ENCODE assay signal across 20 mouse cellular contexts in the genomic region with DNA sequence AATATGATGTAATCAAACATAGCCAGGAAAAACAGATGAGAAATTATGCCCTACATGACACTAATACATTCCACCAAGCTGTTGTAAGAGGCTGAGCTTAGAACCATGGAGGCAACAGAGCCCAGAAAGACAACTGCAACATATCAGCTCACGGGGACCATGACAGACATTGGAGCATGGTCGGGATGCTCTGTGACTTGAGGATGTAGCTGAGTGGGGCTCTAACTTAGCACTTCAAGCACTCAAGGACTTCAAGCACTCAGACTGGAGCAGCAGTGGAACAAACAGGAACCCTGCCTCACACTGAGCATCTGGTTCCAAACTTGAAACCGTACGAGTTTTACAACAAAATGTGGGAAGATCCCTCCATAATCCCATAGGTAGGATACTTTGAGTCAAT. TPM values are rescaled to one million over a fixed set of nuclear protein-coding genes. Genes with fewer than 3 reads are reported as not detected.
DNase-seq lines count a peak whose midpoint lies in the region; ATAC-seq lines count a peak whose summit lies in the region.
"Had no signal": no experiment of that assay in that cellular context is flagged by ENCODE, and none has a peak within 500 bp of the region (broad histone marks: within the 10 kb centered on the region; RNA-seq: fewer than 3 reads in every experiment).

No protein-coding gene starts in this region.

- 89% methylated on average over 4 of the region's 4 CpGs for WGBS in liver, embryonic 11.5 days
- 89% methylated on average over 4 of the region's 4 CpGs for WGBS in liver, embryonic 15.5 days (ENCODE audit: insufficient replicate concordance)
- 94% methylated on average over 4 of the region's 4 CpGs for WGBS in hindbrain, embryonic 12.5 days
- WGBS in forebrain, embryonic 16.5 days, result 86% methylated on average over 4 of the region's 4 CpGs

- H3K36me3 ChIP-seq in liver, embryonic 11.5 days (ENCODE audit: control insufficient read depth, insufficient read depth, low read length), result no peaks in the 10 kb centered on the region
- H3K36me3 ChIP-seq in liver, embryonic 15.5 days (replicated peaks), result no peaks in the 10 kb centered on the region
- H3K36me3 ChIP-seq in hindbrain, embryonic 12.5 days, result no peaks in the 10 kb centered on the region
- no peaks in the 10 kb centered on the region for H3K36me3 ChIP-seq in forebrain, embryonic 16.5 days (ENCODE audit: control insufficient read depth, insufficient read depth)
- H3K36me3 ChIP-seq: embryonic facial prominence, embryonic 12.5 days; forebrain, embryonic 15.5 days; G1E; heart, embryonic 12.5 days had no signal

- ATAC-seq in liver, embryonic 11.5 days (replicated peaks; ENCODE audit: low FRiP score), result no peak
- ATAC-seq in liver, embryonic 15.5 days (ENCODE audit: insufficient read depth), result no peak
- no peak for ATAC-seq in hindbrain, embryonic 12.5 days (ENCODE audit: low FRiP score)
- ATAC-seq in forebrain, embryonic 16.5 days, result no peak
- ATAC-seq: CD4-positive, CD25-positive, alpha-beta regulatory T cell, adult 4 months; forebrain, embryonic 15.5 days; hindbrain, embryonic 16.5 days had no signal

- no peak overlapping the region for H3K9ac ChIP-seq in liver, embryonic 11.5 days (ENCODE audit: low read depth, low read length)
- no peak overlapping the region for H3K9ac ChIP-seq in liver, embryonic 15.5 days
- no peak overlapping the region for H3K9ac ChIP-seq in hindbrain, embryonic 12.5 days
- no peak overlapping the region for H3K9ac ChIP-seq in forebrain, embryonic 16.5 days (replicated peaks; ENCODE audit: low read depth, low read length)
- H3K9ac ChIP-seq: embryonic facial prominence, embryonic 12.5 days; forebrain, embryonic 15.5 days; heart, embryonic 12.5 days had no signal

- H3K4me3 ChIP-seq in liver, embryonic 11.5 days (ENCODE audit: low read depth, low read length), result no peak overlapping the region
- H3K4me3 ChIP-seq in liver, embryonic 15.5 days (replicated peaks), result no peak overlapping the region
- H3K4me3 ChIP-seq in hindbrain, embryonic 12.5 days, result no peak overlapping the region
- H3K4me3 ChIP-seq in forebrain, embryonic 16.5 days (replicated peaks; ENCODE audit: low read length), result no peak overlapping the region
- H3K4me3 ChIP-seq: embryonic facial prominence, embryonic 12.5 days; forebrain, embryonic 15.5 days; heart, embryonic 12.5 days had no signal

- no peak overlapping the region for H3K4me2 ChIP-seq in liver, embryonic 11.5 days
- H3K4me2 ChIP-seq in liver, embryonic 15.5 days, result peak overlapping the region; percentile 70; the same call in 1 of the 2 replicates
- H3K4me2 ChIP-seq in hindbrain, embryonic 12.5 days (replicated peaks), result no peak overlapping the region
- no peak overlapping the region for H3K4me2 ChIP-seq in forebrain, embryonic 16.5 days (ENCODE audit: low read length)
- H3K4me2 ChIP-seq: embryonic facial prominence, embryonic 12.5 days; forebrain, embryonic 15.5 days; heart, embryonic 12.5 days had no signal

- peak; percentile 1 for DNase-seq in adrenal gland, postnatal 14 days
- DNase-seq in adrenal gland, adult 8-10 months, result no peak
- DNase-seq in liver, embryonic 11.5 days (ENCODE audit: low spot score), result no peak
- DNase-seq in liver, result no peak
- DNase-seq in induced T-regulatory cell, adult 2 months (ENCODE audit: low read depth), result peak; percentile 9
- DNase-seq: adrenal gland, postnatal 10 days; B cell, adult 2 months; cerebellum, adult 11-12 months; cerebellum, adult 9-10 months; cerebellum, postnatal 25 days; gastrocnemius, postnatal 14 days had no signal

- peaks cover 53% of the 10 kb centered on the region for H3K4me1 ChIP-seq in liver, embryonic 11.5 days (replicated peaks; ENCODE audit: control insufficient read depth, insufficient read depth, low read length)
- peaks cover 70% of the 10 kb centered on the region for H3K4me1 ChIP-seq in liver, embryonic 15.5 days (replicated peaks)
- H3K4me1 ChIP-seq in hindbrain, embryonic 12.5 days, result no peaks in the 10 kb centered on the region
- peaks cover 7% of the 10 kb centered on the region; the same call in 1 of the 2 replicates for H3K4me1 ChIP-seq in forebrain, embryonic 16.5 days (replicated peaks; ENCODE audit: control insufficient read depth, insufficient read depth, low read length)
- H3K4me1 ChIP-seq: embryonic facial prominence, embryonic 12.5 days had no signal

- no peaks in the 10 kb centered on the region for H3K27me3 ChIP-seq in liver, embryonic 11.5 days (replicated peaks; ENCODE audit: control insufficient read depth, insufficient read depth, low read length)
- no peaks in the 10 kb centered on the region for H3K27me3 ChIP-seq in liver, embryonic 15.5 days
- H3K27me3 ChIP-seq in hindbrain, embryonic 12.5 days, result no peaks in the 10 kb centered on the region
- no peaks in the 10 kb centered on the region for H3K27me3 ChIP-seq in forebrain, embryonic 16.5 days (replicated peaks; ENCODE audit: control insufficient read depth, insufficient read depth, low read length)
- H3K27me3 ChIP-seq: embryonic facial prominence, embryonic 12.5 days; forebrain, embryonic 15.5 days; heart, embryonic 12.5 days had no signal

- no peaks in the 10 kb centered on the region for H3K9me3 ChIP-seq in liver, embryonic 11.5 days (ENCODE audit: control insufficient read depth, low read length)
- H3K9me3 ChIP-seq in liver, embryonic 15.5 days (replicated peaks), result no peaks in the 10 kb centered on the region
- H3K9me3 ChIP-seq in hindbrain, embryonic 12.5 days (replicated peaks), result no peaks in the 10 kb centered on the region
- no peaks in the 10 kb centered on the region for H3K9me3 ChIP-seq in forebrain, embryonic 16.5 days (ENCODE audit: control insufficient read depth, low read length)
- H3K9me3 ChIP-seq: embryonic facial prominence, embryonic 12.5 days; forebrain, embryonic 15.5 days; G1E; heart, embryonic 12.5 days had no signal

- H3K27ac ChIP-seq in liver, embryonic 11.5 days (ENCODE audit: low read depth, low read length), result peak overlapping the region; percentile 83; the same call in 1 of the 2 replicates
- peak overlapping the region; percentile 100 for H3K27ac ChIP-seq in liver, embryonic 15.5 days (replicated peaks)
- no peak overlapping the region for H3K27ac ChIP-seq in hindbrain, embryonic 12.5 days
- no peak overlapping the region for H3K27ac ChIP-seq in forebrain, embryonic 16.5 days (ENCODE audit: low read length)
- H3K27ac ChIP-seq: embryonic facial prominence, embryonic 12.5 days; forebrain, embryonic 15.5 days had no signal

RNA-seq across cellular contexts. Expression of gene Ergic1, which starts 45.6 kb away (rescaled TPM):
- 126 and 143 TPM in 2 replicates for total RNA-seq in adrenal gland, postnatal 14 days (2021)
- 100 to 1,000 TPM; 142 to 218 (median 163) TPM for total RNA-seq in adrenal gland, adult 8-10 months (2022)
- polyA plus RNA-seq in liver, embryonic 11.5 days (2014; fragmentation: Nextera tagmentation; extraction: Ambion mirVana), result 89.5 and 96.1 TPM in 2 replicates
- polyA plus RNA-seq in liver, embryonic 15.5 days (2015; fragmentation: Nextera tagmentation; extraction: Ambion mirVana), result 33.8 and 35.7 TPM in 2 replicates
- polyA plus RNA-seq in hindbrain, embryonic 12.5 days (2016; fragmentation: Nextera tagmentation; extraction: Ambion mirVana), result 85.3 and 90.3 TPM in 2 replicates
- 102 and 113 TPM in 2 replicates for polyA plus RNA-seq in forebrain, embryonic 16.5 days (2015; fragmentation: Nextera tagmentation; extraction: Ambion mirVana)

RNA-seq across cellular contexts. Expression of gene Dusp1, which starts 46.3 kb away (rescaled TPM):
- 56.6 and 66.3 TPM in 2 replicates for total RNA-seq in adrenal gland, postnatal 14 days (2021)
- total RNA-seq in adrenal gland, adult 8-10 months (2022), result 10 to 100 TPM; 41.3 to 67.9 (median 53.3) TPM
- 18.6 and 22.7 TPM in 2 replicates for polyA plus RNA-seq in liver, embryonic 11.5 days (2014; fragmentation: Nextera tagmentation; extraction: Ambion mirVana)
- polyA plus RNA-seq in liver, embryonic 15.5 days (2015; fragmentation: Nextera tagmentation; extraction: Ambion mirVana), result 29.6 and 31.2 TPM in 2 replicates
- polyA plus RNA-seq in hindbrain, embryonic 12.5 days (2016; fragmentation: Nextera tagmentation; extraction: Ambion mirVana), result 33.0 and 38.5 TPM in 2 replicates
- polyA plus RNA-seq in forebrain, embryonic 16.5 days (2015; fragmentation: Nextera tagmentation; extraction: Ambion mirVana), result 44.1 and 47.8 TPM in 2 replicates

Comparison
In these comparisons a context has a peak if more than half of its experiments do, and no peak if none do; other contexts are left out.
1. DNase-seq: peak in adrenal gland, postnatal 14 days (single experiment) and induced T-regulatory cell, adult 2 months (single experiment); none in adrenal gland, adult 8-10 months (single experiment), liver, embryonic 11.5 days (single experiment) and liver (single experiment).
2. H3K27ac ChIP-seq: peak in liver, embryonic 11.5 days (single experiment) and liver, embryonic 15.5 days (single experiment); none in hindbrain, embryonic 12.5 days (single experiment) and forebrain, embryonic 16.5 days (single experiment).